Mouse (Mus musculus): Measurements from ENCODE around the gene 1110017D15Rik. TPM values are rescaled to one million over a fixed set of nuclear protein-coding genes. Genes with fewer than 3 reads are reported as not detected.

The 1110017D15Rik gene
- total RNA-seq (2015; ENCODE audit: low replicate concordance) = not detected in 2 replicates
- not detected in 2 replicates for total RNA-seq (2017; ENCODE audit: low replicate concordance)

GRCm38 (mm10) chr4:41517233-41517632 is at the start of gene 1110017D15Rik:
Gene 1110017D15Rik (minus strand): TSS chr4:41517333.
- no peak for ATAC-seq (replicated peaks; ENCODE audit: low FRiP score, poor library complexity, severe bottlenecking)

- no peak for ATAC-seq (replicated peaks; ENCODE audit: low FRiP score, poor library complexity, severe bottlenecking)
These were observed 49.0 kb upstream of the 1110017D15Rik start for GRCm38 (mm10) chr4:41566123-41566522.

DNA sequence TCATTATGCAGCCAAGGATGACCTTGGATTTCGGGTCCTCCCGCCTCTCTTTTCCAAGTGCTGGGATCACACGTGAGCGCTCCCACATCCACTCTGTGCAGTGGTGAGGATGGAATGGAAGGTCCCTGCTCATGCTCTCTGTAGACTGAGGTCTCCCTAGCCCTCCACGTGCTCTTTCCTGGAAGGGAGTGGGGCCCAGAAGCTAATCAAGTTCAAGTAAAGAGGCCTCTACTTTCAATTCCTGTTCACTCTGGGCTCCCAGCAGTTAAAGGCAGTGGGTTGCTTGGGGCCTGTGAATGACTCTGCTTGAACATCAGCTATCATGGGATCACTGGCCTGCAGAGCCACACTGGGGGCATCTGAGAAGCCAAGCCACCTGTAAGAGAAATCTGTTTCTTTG is 46.2 kb upstream of the 1110017D15Rik start:
- ATAC-seq (replicated peaks; ENCODE audit: low FRiP score, poor library complexity, severe bottlenecking) = no peak

DNA sequence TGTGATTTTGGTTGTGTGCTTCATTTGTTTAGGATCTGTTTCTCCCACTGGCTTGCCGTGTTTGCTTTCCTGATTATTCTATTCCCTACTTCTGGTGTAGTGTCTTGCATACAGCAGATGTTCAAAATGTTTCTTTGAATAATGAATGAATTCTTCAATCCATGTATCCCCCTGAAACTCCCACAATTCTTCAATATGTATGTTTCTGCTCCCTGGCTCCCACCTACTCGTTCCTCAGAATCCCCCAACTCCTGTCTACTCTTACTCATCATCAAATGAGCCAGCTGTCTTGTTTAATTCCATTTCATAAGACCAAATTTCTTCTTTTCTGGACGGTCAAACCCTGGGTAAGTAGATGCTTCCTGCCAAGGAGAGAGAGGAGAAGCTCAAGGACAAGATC is 40.0 kb upstream of the 1110017D15Rik start:
- ATAC-seq (replicated peaks; ENCODE audit: low FRiP score, poor library complexity, severe bottlenecking) = no peak

GRCm38 (mm10) chr4:41556311-41556953 is 39.3 kb upstream of the 1110017D15Rik start:
- no peak for ATAC-seq (replicated peaks; ENCODE audit: low FRiP score, poor library complexity, severe bottlenecking)

- no peak for ATAC-seq (replicated peaks; ENCODE audit: low FRiP score, poor library complexity, severe bottlenecking)
These were observed 38.0 kb upstream of the 1110017D15Rik start for GRCm38 (mm10) chr4:41554994-41555663.

DNA sequence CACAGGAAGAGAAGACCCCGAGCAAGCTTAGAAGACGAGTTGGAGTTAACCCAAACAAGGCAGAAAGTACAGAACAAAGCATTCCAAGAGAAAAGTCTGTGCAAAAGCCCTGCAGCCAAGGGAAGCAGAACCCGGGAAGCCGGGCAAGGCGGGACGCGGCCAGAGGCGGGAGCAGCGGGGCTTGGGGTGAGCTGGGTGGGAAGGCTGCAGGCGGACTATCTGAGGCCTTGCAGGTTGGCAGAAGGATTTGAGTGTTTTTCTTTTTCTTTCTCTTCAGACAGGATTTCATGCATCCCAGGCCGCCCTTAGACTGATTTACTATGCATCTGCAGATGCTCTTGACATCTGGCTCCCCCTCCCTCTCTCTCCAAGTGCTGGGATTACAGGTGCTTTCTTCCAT is 36.0 kb upstream of the 1110017D15Rik start:
- ATAC-seq (replicated peaks; ENCODE audit: low FRiP score, poor library complexity, severe bottlenecking) = no peak

- ATAC-seq (replicated peaks; ENCODE audit: low FRiP score, poor library complexity, severe bottlenecking) = no peak
These were observed 35.4 kb upstream of the 1110017D15Rik start for GRCm38 (mm10) chr4:41552529-41552928.

DNA sequence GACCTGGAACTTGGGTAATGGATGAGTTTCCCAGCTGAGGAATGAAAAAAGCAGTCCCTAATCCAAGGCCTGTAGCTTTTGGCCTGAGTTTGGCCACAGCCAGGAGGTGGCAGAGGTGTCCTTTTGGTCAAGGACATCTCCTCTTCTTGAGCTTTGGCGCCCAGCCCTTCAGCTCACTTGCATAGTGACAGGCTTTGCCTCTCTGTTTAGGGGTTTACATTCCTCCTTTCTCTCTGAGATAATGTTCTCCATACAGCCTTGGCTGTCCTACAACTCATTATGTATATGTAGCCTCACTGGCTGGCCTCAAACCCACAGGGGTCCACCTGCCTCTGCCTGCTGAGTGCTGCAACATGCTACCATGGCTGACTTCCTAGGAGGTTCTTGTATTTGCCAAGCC is 30.0 kb upstream of the 1110017D15Rik start:
- ATAC-seq (replicated peaks; ENCODE audit: low FRiP score, poor library complexity, severe bottlenecking) = no peak

DNA sequence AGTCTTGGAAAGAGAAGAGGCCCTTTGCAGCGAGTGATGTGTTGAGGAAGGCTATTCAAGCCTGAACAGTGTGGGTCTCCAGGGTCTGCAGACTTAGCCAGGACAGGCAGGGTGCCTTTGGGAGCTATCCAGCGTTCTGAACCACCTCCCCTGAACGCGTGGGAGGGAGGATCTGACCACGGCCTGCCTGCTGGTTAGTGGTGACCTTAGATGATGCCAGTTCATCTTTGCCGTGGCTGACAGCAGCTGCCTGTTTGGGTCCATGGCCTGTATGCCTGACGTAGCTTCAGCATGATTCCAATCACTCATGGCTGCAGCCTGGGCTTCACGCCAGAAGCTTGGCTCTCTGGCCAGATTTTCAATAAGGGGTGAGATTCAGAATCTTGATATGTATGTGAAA is 28.9 kb upstream of the 1110017D15Rik start:
- no peak for ATAC-seq (replicated peaks; ENCODE audit: low FRiP score, poor library complexity, severe bottlenecking)

DNA sequence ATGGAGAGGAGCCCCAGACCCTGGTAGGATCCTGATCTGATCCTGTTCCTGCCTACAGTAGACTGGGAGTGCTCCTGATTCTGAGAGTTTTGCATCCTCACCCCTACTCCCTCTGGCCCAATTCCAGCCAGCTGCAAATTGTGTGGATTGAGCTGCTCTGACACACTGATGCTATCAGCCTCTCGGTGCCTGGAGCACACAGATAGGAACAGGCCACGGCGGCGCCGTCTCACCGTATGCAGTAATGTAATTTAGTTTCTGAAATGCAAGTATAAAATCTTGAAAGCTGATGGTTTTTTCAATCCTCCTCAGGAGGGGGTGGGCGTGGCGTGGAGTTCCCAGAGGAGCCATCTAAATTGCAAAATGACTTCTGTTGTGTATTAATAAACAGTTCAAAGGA is 25.0 kb upstream of the 1110017D15Rik start:
- no peak for ATAC-seq (replicated peaks; ENCODE audit: low FRiP score, poor library complexity, severe bottlenecking)

DNA sequence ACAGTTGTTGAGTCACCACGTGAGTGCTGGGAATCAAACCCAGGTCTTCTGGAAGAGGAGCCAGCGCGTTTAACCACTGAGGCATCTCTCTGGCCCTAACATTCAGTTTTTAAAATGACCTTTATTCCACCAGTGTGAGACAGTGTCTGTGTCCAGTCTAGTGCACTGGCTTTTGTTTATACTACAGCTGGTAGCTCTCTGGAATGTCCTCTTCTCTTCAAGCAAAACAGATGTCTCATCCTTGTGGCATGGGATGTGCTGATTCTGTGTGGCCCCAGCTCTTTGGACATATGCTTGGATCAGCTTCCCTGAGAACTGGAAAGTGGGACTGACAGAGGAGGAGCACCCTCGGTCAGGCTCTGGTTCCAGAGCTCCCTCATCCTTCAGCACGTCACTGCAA is 17.7 kb upstream of the 1110017D15Rik start:
- ATAC-seq (replicated peaks; ENCODE audit: low FRiP score, poor library complexity, severe bottlenecking) = no peak

GRCm38 (mm10) chr4:41532420-41532819 is 15.3 kb upstream of the 1110017D15Rik start:
- no peak for ATAC-seq (replicated peaks; ENCODE audit: low FRiP score, poor library complexity, severe bottlenecking)

DNA sequence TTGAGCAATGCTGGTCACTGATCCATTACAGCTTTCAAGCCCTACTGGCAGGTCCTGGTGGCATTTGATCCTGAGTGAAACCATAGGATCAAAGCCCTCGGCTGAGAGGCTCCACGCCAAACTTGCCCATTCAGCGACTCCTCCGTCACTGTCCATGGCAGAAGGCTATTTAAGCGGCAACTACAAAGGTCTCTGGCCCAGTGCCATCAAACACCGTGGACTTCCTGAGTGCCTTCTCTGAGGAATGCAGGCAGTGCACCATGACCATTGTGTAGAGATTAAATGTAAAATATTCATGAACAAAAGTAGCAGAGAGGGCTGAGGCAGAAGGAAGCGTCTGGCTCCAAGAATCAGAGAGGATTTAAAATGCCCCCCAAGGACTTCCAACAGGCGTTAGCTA is 10.9 kb upstream of the 1110017D15Rik start:
- no peak for ATAC-seq (replicated peaks; ENCODE audit: low FRiP score, poor library complexity, severe bottlenecking)

- ATAC-seq (replicated peaks; ENCODE audit: low FRiP score, poor library complexity, severe bottlenecking) = no peak
These were observed 9.9 kb upstream of the 1110017D15Rik start for GRCm38 (mm10) chr4:41527076-41527475.

DNA sequence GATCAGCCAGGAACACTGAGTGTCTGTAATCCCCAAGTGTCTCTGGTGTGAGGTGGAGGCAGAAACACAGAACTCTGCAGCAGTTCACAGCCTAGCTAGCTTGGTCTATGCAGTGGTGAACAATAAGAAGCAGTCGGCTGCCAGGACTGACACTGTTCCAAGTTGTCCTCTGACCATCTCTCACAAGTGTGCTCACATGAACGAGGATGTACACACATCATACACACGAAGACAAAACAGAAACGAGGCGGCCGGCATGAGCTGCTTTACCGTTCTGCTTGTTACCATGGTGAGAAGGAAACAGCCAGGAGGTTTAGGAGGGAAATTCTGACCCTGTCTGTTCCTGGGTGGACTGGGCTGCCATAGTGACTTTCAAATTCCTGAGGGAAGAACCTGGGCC is 9.4 kb upstream of the 1110017D15Rik start:
- no peak for ATAC-seq (replicated peaks; ENCODE audit: low FRiP score, poor library complexity, severe bottlenecking)

- ATAC-seq (replicated peaks; ENCODE audit: low FRiP score, poor library complexity, severe bottlenecking) = no peak
These were observed 7.7 kb upstream of the 1110017D15Rik start for GRCm38 (mm10) chr4:41524829-41525228.

- no peak for ATAC-seq (replicated peaks; ENCODE audit: low FRiP score, poor library complexity, severe bottlenecking)
These were observed 6.7 kb upstream of the 1110017D15Rik start for GRCm38 (mm10) chr4:41523839-41524238.

DNA sequence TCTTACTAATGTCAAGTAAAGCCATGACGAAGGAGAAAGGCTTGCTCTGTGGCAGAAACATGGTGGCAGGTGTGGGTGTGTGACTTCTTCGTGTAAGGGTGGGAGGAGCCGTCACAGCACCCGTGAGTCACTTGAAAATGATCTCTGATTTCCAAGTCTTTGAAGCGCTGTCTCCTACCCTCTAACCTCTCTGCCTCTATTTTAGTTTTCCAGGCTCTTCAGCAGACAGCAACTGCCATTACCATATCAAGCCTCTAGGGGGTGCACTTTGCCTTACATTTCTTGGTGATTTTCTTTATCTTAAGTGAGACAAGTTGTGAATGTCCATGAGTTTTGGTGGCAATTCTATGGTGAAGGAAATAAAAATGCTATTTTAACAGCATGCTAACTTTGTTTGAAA is 5.7 kb upstream of the 1110017D15Rik start:
- no peak for ATAC-seq (replicated peaks; ENCODE audit: low FRiP score, poor library complexity, severe bottlenecking)

DNA sequence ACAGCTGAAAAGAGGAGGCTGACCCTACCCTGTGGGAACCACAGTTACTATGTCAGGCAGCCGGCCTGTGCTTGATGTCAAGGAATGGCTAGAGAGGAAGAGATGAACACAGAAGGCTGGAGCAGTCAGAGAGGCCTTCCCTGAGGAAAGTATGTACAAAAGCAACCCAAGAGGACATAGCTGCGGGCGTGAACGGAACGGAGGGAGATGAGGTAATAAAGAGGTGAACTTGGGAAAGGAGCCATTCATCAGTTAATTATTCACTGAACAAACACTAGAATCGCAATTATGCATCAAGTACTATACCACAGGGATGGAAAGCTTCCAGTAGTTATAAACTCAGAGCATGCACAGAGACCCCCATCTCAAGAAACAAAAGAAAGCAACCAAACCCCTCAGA is 5.0 kb upstream of the 1110017D15Rik start:
- ATAC-seq (replicated peaks; ENCODE audit: low FRiP score, poor library complexity, severe bottlenecking) = no peak

DNA sequence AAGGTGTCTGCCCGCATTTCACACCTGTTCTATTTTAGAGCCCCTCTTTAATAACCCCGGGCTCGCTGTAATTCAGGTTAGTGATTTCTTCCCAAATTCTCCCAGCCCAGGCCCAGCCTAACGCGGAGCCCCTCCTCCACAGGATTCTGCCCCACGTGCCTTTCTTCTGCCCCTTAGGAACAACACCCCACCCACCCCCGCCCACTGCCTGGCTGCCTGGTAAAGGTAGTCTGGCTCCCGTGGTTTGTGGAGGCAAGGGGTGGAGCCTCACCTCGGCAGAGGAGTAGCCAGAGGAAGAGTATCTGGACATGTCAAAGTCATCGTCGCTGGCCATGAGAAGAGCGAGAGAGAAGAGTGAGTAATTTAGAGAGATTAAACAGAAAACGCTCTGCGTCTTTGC is 3.5 kb upstream of the 1110017D15Rik start:
- ATAC-seq (replicated peaks; ENCODE audit: low FRiP score, poor library complexity, severe bottlenecking) = no peak

GRCm38 (mm10) chr4:41519195-41519594 is 2.1 kb upstream of the 1110017D15Rik start:
- ATAC-seq (replicated peaks; ENCODE audit: low FRiP score, poor library complexity, severe bottlenecking) = no peak

All from erythroid progenitor cell, adult 5-6 weeks (primary cell).